Comparison of ENCODE assay signal across 17 mouse cellular contexts in the genomic region with DNA sequence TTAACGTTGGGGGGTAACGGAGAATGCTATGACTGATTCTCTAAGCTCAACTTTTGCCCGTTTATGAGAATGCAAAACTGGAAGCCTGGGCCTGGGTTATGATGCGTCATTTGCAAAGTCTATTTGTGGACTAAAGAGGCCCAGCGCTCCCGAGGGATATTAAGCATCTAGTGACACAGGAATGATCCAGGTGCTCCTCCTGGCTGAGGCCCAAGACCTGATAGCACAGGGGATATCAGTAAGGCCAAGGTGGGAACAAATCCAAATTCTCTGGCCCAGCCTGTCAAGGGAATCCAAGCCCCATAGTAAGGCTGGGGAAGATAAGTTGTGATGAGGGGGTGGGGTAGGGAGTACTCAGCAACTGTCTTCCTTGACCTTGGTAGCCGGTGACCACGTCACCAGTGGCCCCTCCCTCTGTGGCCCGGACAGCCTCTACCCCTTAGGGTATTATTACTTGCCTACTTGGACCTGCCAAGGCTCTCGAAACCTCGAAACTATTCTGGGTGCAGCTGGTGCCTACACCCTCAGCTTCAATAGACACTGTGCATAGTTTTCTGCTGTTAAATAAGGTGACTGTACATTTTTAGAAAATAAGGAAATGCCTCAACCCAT. TPM values are rescaled to one million over a fixed set of nuclear protein-coding genes. Genes with fewer than 3 reads are reported as not detected.
A peak's percentile ranks its signal among the peaks of the same experiment; 100 is the strongest.
DNase-seq lines count a peak whose midpoint lies in the region; ATAC-seq and TF ChIP-seq lines count a peak whose summit lies in the region.
"Had no signal": no experiment of that assay in that cellular context is flagged by ENCODE, and none has a peak within 500 bp of the region (broad histone marks: within the 10 kb centered on the region; RNA-seq: fewer than 3 reads in every experiment).

No protein-coding gene starts in this region.

- H3K4me1 ChIP-seq in embryonic facial prominence, embryonic 14.5 days (ENCODE audit: control insufficient read depth, insufficient read depth, low read length) = no peaks in the 10 kb centered on the region
- H3K4me1 ChIP-seq in limb, embryonic 13.5 days = peaks cover 9% of the 10 kb centered on the region
- no peaks in the 10 kb centered on the region for H3K4me1 ChIP-seq in thymus, adult 2 months (replicated peaks; ENCODE audit: control insufficient read depth, insufficient read depth, low read length)
- no peaks in the 10 kb centered on the region for H3K4me1 ChIP-seq in midbrain, embryonic 15.5 days

- peak overlapping the region; percentile 65; the same call in 1 of the 2 replicates for H3K27ac ChIP-seq in embryonic facial prominence, embryonic 14.5 days (replicated peaks; ENCODE audit: low read depth, low read length)
- H3K27ac ChIP-seq in limb, embryonic 13.5 days = peak overlapping the region; percentile 55; the same call in 1 of the 2 replicates
- no peak overlapping the region for H3K27ac ChIP-seq in thymus, adult 2 months (ENCODE audit: control insufficient read depth, insufficient read depth, low read length)
- no peak overlapping the region for H3K27ac ChIP-seq in midbrain, embryonic 15.5 days

- intact Hi-C loops in gastrocnemius, postnatal 14 days (cut with DNase I; ENCODE audit: low total_unique reads) = no loop called here
- intact Hi-C loops in left cerebral cortex, postnatal 4 days (cut with DNase I) = no loop called here

- 0 out of 2 replicates have a peak, but pooled peaks cover 8% of the 10 kb centered on the region for H3K9me3 ChIP-seq in embryonic facial prominence, embryonic 14.5 days (ENCODE audit: control insufficient read depth, low read length)
- 0 out of 2 replicates have a peak, but pooled peaks cover 5% of the 10 kb centered on the region for H3K9me3 ChIP-seq in limb, embryonic 13.5 days
- H3K9me3 ChIP-seq in midbrain, embryonic 15.5 days = no peaks in the 10 kb centered on the region

- H3K4me2 ChIP-seq in embryonic facial prominence, embryonic 14.5 days (ENCODE audit: low read depth, low read length) = no peak overlapping the region
- H3K4me2 ChIP-seq in limb, embryonic 13.5 days (replicated peaks) = no peak overlapping the region
- no peak overlapping the region for H3K4me2 ChIP-seq in midbrain, embryonic 15.5 days

- H3K36me3 ChIP-seq in embryonic facial prominence, embryonic 14.5 days (ENCODE audit: control insufficient read depth, insufficient read depth, low read length) = no peaks in the 10 kb centered on the region
- H3K36me3 ChIP-seq in limb, embryonic 13.5 days = no peaks in the 10 kb centered on the region
- H3K36me3 ChIP-seq in thymus, adult 2 months (ENCODE audit: control insufficient read depth, insufficient read depth, low read length) = no peaks in the 10 kb centered on the region
- no peaks in the 10 kb centered on the region for H3K36me3 ChIP-seq in midbrain, embryonic 15.5 days (replicated peaks)

- no peak overlapping the region for H3K9ac ChIP-seq in embryonic facial prominence, embryonic 14.5 days (ENCODE audit: low read depth, low read length)
- H3K9ac ChIP-seq in limb, embryonic 13.5 days = no peak overlapping the region
- no peak overlapping the region for H3K9ac ChIP-seq in midbrain, embryonic 15.5 days

- H3K4me3 ChIP-seq in embryonic facial prominence, embryonic 14.5 days (ENCODE audit: low read depth, low read length) = no peak overlapping the region
- no peak overlapping the region for H3K4me3 ChIP-seq in limb, embryonic 13.5 days
- H3K4me3 ChIP-seq in thymus, adult 2 months (ENCODE audit: control insufficient read depth, insufficient read depth, low read length) = no peak overlapping the region
- H3K4me3 ChIP-seq in midbrain, embryonic 15.5 days = no peak overlapping the region
- H3K4me3 ChIP-seq: myocyte had no signal

- TF ChIP-seq CTCF in thymus, adult 2 months (IDR thresholded peaks at IDR 0.05; ENCODE audit: borderline replicate concordance, control insufficient read depth, extremely low read depth, insufficient read depth, low read length, poor library complexity) = no peak

- peak; percentile 33; the same call in 1 of the 2 replicates for ATAC-seq in embryonic facial prominence, embryonic 14.5 days (ENCODE audit: low read depth)
- peak; percentile 69 for ATAC-seq in limb, embryonic 13.5 days (ENCODE audit: low FRiP score, low read depth)
- ATAC-seq in midbrain, embryonic 15.5 days (replicated peaks) = no peak
- ATAC-seq: Patski had no signal

- peak; percentile 16 for DNase-seq in gastrocnemius, postnatal 14 days
- no peak for DNase-seq in gastrocnemius, postnatal 25 days
- peak; percentile 13 for DNase-seq in left cerebral cortex, postnatal 4 days
- DNase-seq in left cerebral cortex, adult 9 months (ENCODE audit: low spot score in 2 of 2) = no peak
- DNase-seq in embryonic facial prominence, embryonic 14.5 days (ENCODE audit: low spot score) = peak; percentile 46
- DNase-seq in thymus, adult 2 months = no peak
- DNase-seq: adrenal gland, adult 8-10 months; kidney, adult 18-20 months; lung, postnatal 10 days had no signal

- H3K27me3 ChIP-seq in embryonic facial prominence, embryonic 14.5 days (replicated peaks; ENCODE audit: control insufficient read depth, insufficient read depth, low read length) = no peaks in the 10 kb centered on the region
- no peaks in the 10 kb centered on the region for H3K27me3 ChIP-seq in limb, embryonic 13.5 days
- H3K27me3 ChIP-seq in thymus, adult 2 months (ENCODE audit: control insufficient read depth, insufficient read depth, low read length) = no peaks in the 10 kb centered on the region
- H3K27me3 ChIP-seq in midbrain, embryonic 15.5 days (replicated peaks) = no peaks in the 10 kb centered on the region
- H3K27me3 ChIP-seq: Patski had no signal

- no peak for TF ChIP-seq POLR2A in thymus, adult 2 months (IDR thresholded peaks at IDR 0.05; ENCODE audit: control insufficient read depth, extremely low read depth, insufficient read depth, low read length, poor library complexity)

- WGBS in embryonic facial prominence, embryonic 14.5 days = 67% methylated on average over 11 of the region's 11 CpGs
- 53% methylated on average over 11 of the region's 11 CpGs for WGBS in limb, embryonic 13.5 days
- WGBS in thymus, adult 2 months = 84% methylated on average over 11 of the region's 11 CpGs
- 85% methylated on average over 11 of the region's 11 CpGs for WGBS in midbrain, embryonic 15.5 days

RNA-seq across cellular contexts. Expression of gene I0C0044D17Rik, which starts 33.5 kb away (rescaled TPM):
- not detected for total RNA-seq in gastrocnemius, postnatal 14 days (2021)
- total RNA-seq in gastrocnemius, postnatal 25 days (2021) = not detected
- not detected for total RNA-seq in left cerebral cortex, postnatal 4 days (2021)
- polyA plus RNA-seq in embryonic facial prominence, embryonic 14.5 days (2014; fragmentation: Nextera tagmentation; extraction: Ambion mirVana) = not detected in 2 replicates
- polyA plus RNA-seq in limb, embryonic 13.5 days (2015; fragmentation: Nextera tagmentation; extraction: Ambion mirVana) = not detected in 2 replicates
- polyA plus RNA-seq in thymus, adult 2 months (2012; rRNA removed) = not detected in 2 replicates
- polyA plus RNA-seq in midbrain, embryonic 15.5 days (2015; fragmentation: Nextera tagmentation; extraction: Ambion mirVana) = not detected in 2 replicates
- total RNA-seq: adrenal gland, adult 8-10 months; layer of hippocampus, adult 8-10 months had no signal
- polyA plus RNA-seq: hindbrain, embryonic 11.5 days; limb, embryonic 11.5 days; myocyte; Patski; stomach, embryonic 16.5 days had no signal

RNA-seq across cellular contexts. Expression of gene Kank4, which starts 39.8 kb away (rescaled TPM):
- total RNA-seq in gastrocnemius, postnatal 14 days (2021) = 1 to 10 TPM; 1.9 to 4.8 TPM
- 1 to 10 TPM; 1.1 to 2.6 TPM for total RNA-seq in gastrocnemius, postnatal 25 days (2021)
- 1 to 10 TPM; 2.0 to 2.3 TPM for total RNA-seq in left cerebral cortex, postnatal 4 days (2021)
- polyA plus RNA-seq in embryonic facial prominence, embryonic 14.5 days (2014; fragmentation: Nextera tagmentation; extraction: Ambion mirVana) = 2.6 and 3.1 TPM in 2 replicates
- 2.8 and 3.0 TPM in 2 replicates for polyA plus RNA-seq in limb, embryonic 13.5 days (2015; fragmentation: Nextera tagmentation; extraction: Ambion mirVana)
- 0.14 and 0.31 TPM in 2 replicates for polyA plus RNA-seq in thymus, adult 2 months (2012; rRNA removed)
- polyA plus RNA-seq in midbrain, embryonic 15.5 days (2015; fragmentation: Nextera tagmentation; extraction: Ambion mirVana) = 0.40 and 0.58 TPM in 2 replicates
- polyA plus RNA-seq: Patski had no signal

Comparison
In these comparisons a context has a peak if more than half of its experiments do, and no peak if none do; other contexts are left out.
1. DNase-seq: peak in gastrocnemius, postnatal 14 days (single experiment), left cerebral cortex, postnatal 4 days (single experiment) and embryonic facial prominence, embryonic 14.5 days (single experiment); none in gastrocnemius, postnatal 25 days (single experiment), left cerebral cortex, adult 9 months (0 of 2) and thymus, adult 2 months (single experiment).
2. H3K27ac ChIP-seq: peak in embryonic facial prominence, embryonic 14.5 days (single experiment) and limb, embryonic 13.5 days (single experiment); none in thymus, adult 2 months (single experiment) and midbrain, embryonic 15.5 days (single experiment).